Mouse (Mus musculus) brain, embryonic 14.5 days (tissue): Measurements from ENCODE around the gene Abca7. TPM values are rescaled to one million over a fixed set of nuclear protein-coding genes. Genes with fewer than 3 reads are reported as not detected.
A peak's percentile ranks its signal among the peaks of the same experiment; 100 is the strongest.
"Not testable (repeated sequence)": the region's sequence is repeated elsewhere in the genome, so short reads cannot be mapped to it uniquely, and the experiment has no call there.

Source experiments
- DNase-seq: peaks from one replicate; pipeline ENCODE4 v3.0.0-alpha.2; 2011; ENCODE audit warnings: low read depth
- CTCF ChIP-seq: fragments of 200-500 bp; IDR thresholded peaks from 2 replicates; pipeline ENCODE4 v1.5.1; 2012; ENCODE audit warnings: inconsistent platforms, mild to moderate bottlenecking, moderate library complexity, borderline replicate concordance; ENCODE audit not compliant: insufficient read depth, insufficient read length; ENCODE audit errors: extremely low read depth
- POLR2A ChIP-seq: fragments of 200-500 bp; IDR thresholded peaks from 2 replicates; pipeline ENCODE4 v1.6.1; 2012; ENCODE audit warnings: mild to moderate bottlenecking, inconsistent platforms, borderline replicate concordance; ENCODE audit not compliant: poor library complexity, insufficient read depth, insufficient read length, severe bottlenecking; ENCODE audit errors: extremely low read depth
- polyA plus RNA-seq: library from polyadenylated mRNA; depleted of rRNA; stranded (reverse); fragments of >200 nt; gene quantifications from 2 replicates; pipeline ENCODE4 v1.2.3, GENCODE M21; 2012

Abca7 gene
- polyA plus RNA-seq, 1 experiment = 12.7 TPM

- no peak for TF ChIP-seq POLR2A
- no peak for TF ChIP-seq CTCF
- DNase-seq = no peak
Measured at GRCm38 (mm10) chr10:80025889-80026288, 29.6 kb downstream of the Abca7 start.

- TF ChIP-seq POLR2A = no peak
- no peak for TF ChIP-seq CTCF
- DNase-seq = no peak
Measured at GRCm38 (mm10) chr10:80027681-80028520, 31.6 kb downstream of the Abca7 start.

GRCm38 (mm10) chr10:80028521-80028846 is 32.2 kb downstream of the Abca7 start:
- DNase-seq = no peak
- TF ChIP-seq CTCF (no peak), POLR2A (no peak)

- no peak for DNase-seq
- TF ChIP-seq CTCF = no peak
- TF ChIP-seq POLR2A = no peak
Measured at GRCm38 (mm10) chr10:80030191-80030590, 33.9 kb downstream of the Abca7 start.

- TF ChIP-seq POLR2A (no peak), CTCF (no peak)
- DNase-seq = no peak
Measured at GRCm38 (mm10) chr10:80030736-80031135, 34.4 kb downstream of the Abca7 start.

GRCm38 (mm10) chr10:80032799-80033480 is 36.6 kb downstream of the Abca7 start:
- DNase-seq = no peak
- TF ChIP-seq CTCF (no peak), POLR2A (no peak)

- TF ChIP-seq CTCF = peak; percentile 35; the same call in 1 of the 2 replicates
- no peak for TF ChIP-seq POLR2A
- DNase-seq = peak; percentile 40
Measured at GRCm38 (mm10) chr10:80033511-80034391, 37.5 kb downstream of the Abca7 start.

- no peak for TF ChIP-seq POLR2A
- TF ChIP-seq CTCF = no peak
- DNase-seq = no peak
Measured at GRCm38 (mm10) chr10:80035148-80035547, 38.9 kb downstream of the Abca7 start.

GRCm38 (mm10) chr10:80035686-80036085 is 39.4 kb downstream of the Abca7 start:
- no peak for DNase-seq
- no peak for TF ChIP-seq CTCF

GRCm38 (mm10) chr10:80036832-80037231 is 40.5 kb downstream of the Abca7 start:
- DNase-seq = no peak
- TF ChIP-seq POLR2A = no peak
- TF ChIP-seq CTCF = no peak

- peak; percentile 50; the same call in 1 of the 2 replicates for TF ChIP-seq POLR2A
- TF ChIP-seq CTCF = no peak
- DNase-seq = peak; percentile 99
Measured at GRCm38 (mm10) chr10:80039559-80039979, 43.3 kb downstream of the Abca7 start, which contains the start of gene Polr2e. Gene Polr2e (minus strand): TSS chr10:80039795.

- not testable (repeated sequence) for DNase-seq
Measured at GRCm38 (mm10) chr10:80041409-80042060, 45.2 kb downstream of the Abca7 start.
